Mouse (Mus musculus) limb, embryonic 15.5 days (tissue): ENCODE measurements around the gene Slc44a4. TPM values are rescaled to one million over a fixed set of nuclear protein-coding genes. Genes with fewer than 3 reads are reported as not detected.
"Not testable (repeated sequence)": the region's sequence is repeated elsewhere in the genome, so short reads cannot be mapped to it uniquely, and the experiment has no call there.

Experiments
- ATAC-seq: fragments of 200-750 bp; cut with Nextera tagmentation; 2 replicates; pipeline ENCODE4 v1.8.0; 2017; ENCODE audit warnings: low read depth, moderate TSS enrichment; ENCODE audit not compliant: insufficient number of reproducible peaks, low FRiP score, low TSS enrichment
- H3K27ac ChIP-seq: fragments of 300-500 bp; sonication (generic); 2 replicates; pipeline ENCODE4 v1.5.1; 2015; ENCODE audit warnings: moderate library complexity, mild to moderate bottlenecking, inconsistent platforms
- H3K27me3 ChIP-seq: fragments of 300-500 bp; sonication (generic); 2 replicates; pipeline ENCODE4 v1.6.1; 2015; ENCODE audit warnings: inconsistent platforms
- H3K36me3 ChIP-seq: fragments of 300-500 bp; sonication (generic); 2 replicates; pipeline ENCODE4 v1.6.1; 2015; ENCODE audit warnings: inconsistent platforms
- H3K4me1 ChIP-seq: fragments of 300-500 bp; sonication (generic); 2 replicates; pipeline ENCODE4 v1.6.1; 2015; ENCODE audit warnings: inconsistent platforms
- H3K4me2 ChIP-seq: fragments of 300-500 bp; sonication (generic); 2 replicates; pipeline ENCODE4 v1.6.1; 2015; ENCODE audit warnings: mild to moderate bottlenecking, inconsistent platforms
- H3K4me3 ChIP-seq: fragments of 300-500 bp; sonication (generic); 2 replicates; pipeline ENCODE4 v1.5.1; 2015; ENCODE audit warnings: mild to moderate bottlenecking, inconsistent platforms
- H3K9ac ChIP-seq: fragments of 300-500 bp; sonication (generic); 2 replicates; pipeline ENCODE4 v1.6.1; 2015; ENCODE audit warnings: inconsistent platforms
- H3K9me3 ChIP-seq: fragments of 300-500 bp; sonication (generic); 2 replicates; pipeline ENCODE4 v1.6.1; 2016; ENCODE audit warnings: inconsistent platforms
- WGBS: fragments of 180-500 bp; shearing (Covaris S2); methylation state at CpG from one replicate; pipeline ENCODE4 v1.1.7; 2015; 5-methylcytosine and 5-hydroxymethylcytosine counted together
- polyA plus RNA-seq: library from polyadenylated mRNA; unstranded; fragments of >200 nt; fragmentation: Nextera tagmentation; extraction: Ambion mirVana; gene quantifications from 2 replicates; pipeline ENCODE4 v1.2.1, GENCODE M21; 2015

Gene Slc44a4
- polyA plus RNA-seq, 1 experiment from 2014 or later: 0.17 TPM

DNA sequence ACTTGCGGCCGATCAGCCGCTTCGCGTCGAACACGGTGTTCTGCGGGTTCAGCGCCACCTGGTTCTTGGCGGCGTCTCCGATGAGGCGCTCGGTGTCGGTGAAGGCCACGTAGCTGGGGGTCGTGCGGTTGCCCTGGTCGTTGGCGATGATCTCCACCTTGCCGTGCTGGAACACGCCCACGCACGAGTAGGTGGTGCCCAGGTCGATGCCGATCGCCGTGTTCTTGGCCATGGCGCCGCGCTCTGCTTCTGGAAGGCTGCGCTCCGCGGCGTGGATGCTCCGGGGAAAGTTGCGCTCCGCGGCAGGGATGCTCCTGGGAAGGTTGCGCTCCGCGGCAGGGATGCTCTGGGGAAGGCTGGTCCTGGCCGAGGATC, 57.4 kb downstream of the Slc44a4 start:
- H3K4me1 ChIP-seq, H3K36me3 ChIP-seq, H3K9me3 ChIP-seq, H3K9ac ChIP-seq, H3K27ac ChIP-seq: not testable (repeated sequence)
- ATAC-seq: peak; percentile 16; the same call in 1 of the 2 replicates
- WGBS: 2% methylated on average over 24 of the region's 43 CpGs
- Histone ChIP-seq H3K27me3 (peaks cover 26% of the 10 kb centered on the region), H3K4me2 (peak overlapping the region; percentile 78), H3K4me3 (peak overlapping the region; percentile 43)

GRCm38 (mm10) chr17:34972069-34972749, 57.9 kb downstream of the Slc44a4 start, which contains the start of the genes Hspa1a and Hspa1l:
Gene Hspa1a, minus strand, starts transcription at chr17:34972156.
Gene Hspa1l, plus strand, starts transcription at chr17:34972703.
- Histone ChIP-seq H3K4me3 (peak within 1 kb of the TSS; percentile 43), H3K27ac (peak within 1 kb of the TSS; percentile 27; the same call in 1 of the 2 replicates), H3K27me3 (peaks cover 26% of the 10 kb centered on the region), H3K4me2 (peak within 1 kb of the TSS; percentile 78)
- peak; percentile 92 for ATAC-seq
- not testable (repeated sequence) for H3K9ac ChIP-seq, H3K9me3 ChIP-seq, H3K4me1 ChIP-seq, H3K36me3 ChIP-seq
- under 1% methylated on average over 33 of the region's 33 CpGs for WGBS

DNA sequence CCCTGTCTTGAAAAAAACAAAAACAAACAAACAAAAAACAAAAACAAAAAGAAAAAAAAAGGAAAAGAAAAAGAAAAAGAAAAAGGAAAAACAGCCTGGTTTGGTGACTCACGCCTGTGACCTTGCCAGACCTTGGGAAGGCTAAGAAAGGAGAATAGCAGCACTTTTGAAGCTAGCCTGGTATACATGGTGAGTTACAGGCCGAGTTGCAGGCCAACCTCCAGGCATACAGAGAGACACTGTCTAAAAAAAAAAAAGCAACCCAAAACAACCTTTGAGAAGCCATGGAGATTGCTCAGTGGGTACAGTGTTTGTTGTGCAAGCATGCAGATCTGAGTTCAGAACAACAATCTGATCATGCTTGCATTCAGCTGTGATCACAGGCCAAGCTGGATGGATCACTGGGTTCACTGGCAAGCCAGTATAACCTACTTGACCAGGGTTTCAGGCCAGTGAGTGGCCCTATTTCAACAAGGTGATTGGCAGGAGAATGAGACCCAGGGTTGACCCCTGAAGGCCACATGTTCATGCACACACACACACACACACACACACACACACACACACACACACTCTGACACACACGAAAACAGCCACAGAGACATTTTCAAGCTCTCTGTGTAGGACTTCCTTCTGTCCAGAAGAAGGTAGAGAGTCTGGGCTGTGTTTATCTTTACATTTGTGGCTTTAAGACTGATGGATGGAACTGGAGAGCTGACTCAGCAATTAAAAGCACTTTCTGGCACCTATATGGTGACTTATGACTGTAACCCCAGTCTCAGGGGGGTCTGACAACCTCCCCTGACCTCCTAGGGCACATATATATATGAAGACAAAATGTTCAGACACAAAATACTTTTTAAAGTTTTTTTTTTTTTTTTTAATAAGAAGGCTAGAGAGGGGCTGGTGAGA, 61.6 kb downstream of the Slc44a4 start:
- H3K27ac ChIP-seq: no peak overlapping the region
- no peak overlapping the region for H3K9ac ChIP-seq
- H3K4me3 ChIP-seq: no peak overlapping the region
- H3K27me3 ChIP-seq: no peaks in the 10 kb centered on the region
- H3K4me1 ChIP-seq: peaks cover 11% of the 10 kb centered on the region
- no peaks in the 10 kb centered on the region for H3K36me3 ChIP-seq
- 83% methylated on average over 3 of the region's 3 CpGs for WGBS
- no peak for ATAC-seq
- no peak overlapping the region for H3K4me2 ChIP-seq
- no peaks in the 10 kb centered on the region for H3K9me3 ChIP-seq

DNA sequence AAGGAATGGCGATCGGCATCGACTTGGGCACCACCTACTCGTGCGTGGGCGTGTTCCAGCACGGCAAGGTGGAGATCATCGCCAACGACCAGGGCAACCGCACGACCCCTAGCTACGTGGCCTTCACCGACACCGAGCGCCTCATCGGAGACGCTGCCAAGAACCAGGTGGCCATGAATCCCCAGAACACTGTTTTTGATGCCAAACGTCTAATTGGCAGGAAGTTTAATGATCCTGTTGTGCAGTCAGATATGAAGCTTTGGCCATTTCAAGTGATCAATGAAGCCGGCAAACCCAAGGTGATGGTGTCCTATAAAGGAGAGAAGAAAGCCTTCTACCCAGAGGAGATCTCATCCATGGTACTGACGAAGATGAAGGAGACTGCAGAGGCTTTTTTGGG, 62.7 kb downstream of the Slc44a4 start:
- H3K27me3 ChIP-seq: no peaks in the 10 kb centered on the region
- no peak overlapping the region for H3K4me3 ChIP-seq
- WGBS: 91% methylated on average over 20 of the region's 20 CpGs
- no peak overlapping the region for H3K9ac ChIP-seq
- no peaks in the 10 kb centered on the region for H3K9me3 ChIP-seq
- no peak overlapping the region for H3K27ac ChIP-seq
- no peaks in the 10 kb centered on the region for H3K36me3 ChIP-seq
- no peak overlapping the region for H3K4me2 ChIP-seq
- no peak for ATAC-seq
- peaks cover 14% of the 10 kb centered on the region for H3K4me1 ChIP-seq

DNA sequence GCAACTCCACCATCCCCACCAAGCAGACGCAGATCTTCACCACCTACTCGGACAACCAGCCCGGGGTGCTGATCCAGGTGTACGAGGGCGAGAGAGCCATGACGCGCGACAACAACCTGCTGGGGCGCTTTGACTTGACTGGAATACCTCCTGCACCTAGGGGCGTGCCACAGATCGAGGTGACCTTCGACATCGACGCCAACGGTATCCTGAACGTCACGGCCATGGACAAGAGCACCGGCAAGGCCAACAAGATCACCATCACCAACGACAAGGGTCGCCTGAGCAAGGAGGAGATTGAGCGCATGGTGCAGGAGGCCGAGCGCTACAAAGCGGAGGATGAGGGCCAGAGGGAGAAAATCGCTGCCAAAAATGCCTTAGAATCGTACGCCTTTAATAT, 64.0 kb downstream of the Slc44a4 start:
- Histone ChIP-seq H3K4me1 (peaks cover 18% of the 10 kb centered on the region), H3K36me3 (no peaks in the 10 kb centered on the region), H3K4me2 (no peak overlapping the region), H3K9ac (no peak overlapping the region), H3K9me3 (no peaks in the 10 kb centered on the region), H3K4me3 (no peak overlapping the region), H3K27me3 (no peaks in the 10 kb centered on the region), H3K27ac (no peak overlapping the region)
- ATAC-seq: no peak
- WGBS: 85% methylated on average over 27 of the region's 27 CpGs

DNA sequence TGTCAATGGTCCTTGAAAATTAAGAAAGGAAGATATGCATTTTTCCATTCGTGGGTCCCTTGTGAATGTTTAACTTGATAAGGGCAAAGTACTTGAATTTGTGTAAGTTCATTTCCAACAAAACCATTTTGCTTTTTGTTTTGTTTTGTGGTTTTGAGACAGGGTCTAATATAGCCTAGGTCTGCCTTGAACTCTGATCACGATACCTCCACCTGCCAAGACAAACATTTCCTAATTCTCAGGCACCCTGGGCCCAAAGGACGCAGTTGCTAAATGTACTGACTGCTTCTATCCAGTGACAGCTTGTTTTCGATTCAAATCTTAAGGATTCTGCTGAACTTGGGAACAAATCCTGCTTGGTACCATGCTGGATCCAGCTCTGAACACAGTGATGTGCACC, 65.4 kb downstream of the Slc44a4 start:
- H3K9ac ChIP-seq: no peak overlapping the region
- 90% methylated on average over 4 of the region's 4 CpGs for WGBS

More for the DNA sequence above, 65.4 kb downstream of the Slc44a4 start:
- Histone ChIP-seq H3K27ac (no peak overlapping the region), H3K4me3 (no peak overlapping the region), H3K36me3 (no peaks in the 10 kb centered on the region), H3K4me2 (no peak overlapping the region), H3K4me1 (peaks cover 21% of the 10 kb centered on the region), H3K9me3 (no peaks in the 10 kb centered on the region), H3K27me3 (no peaks in the 10 kb centered on the region)
- no peak for ATAC-seq

Other genes starting within 250 kb of the Slc44a4 start
- 1.9 and 4.2 TPM in 2 replicates for gene Tnxb, start 243.9 kb upstream of the Slc44a4 start, polyA plus RNA-seq
- gene C4b, start 170.6 kb upstream of the Slc44a4 start, polyA plus RNA-seq: 1.5 and 3.3 TPM in 2 replicates
- 0.12 and 0.25 TPM in 2 replicates for gene Cyp21a1, start 109.9 kb upstream of the Slc44a4 start, polyA plus RNA-seq
- 26.1 and 29.3 TPM in 2 replicates for gene Stk19, start 77.5 kb upstream of the Slc44a4 start, polyA plus RNA-seq
- gene Dxo, start 77.4 kb upstream of the Slc44a4 start, polyA plus RNA-seq: 62.1 and 65.8 TPM in 2 replicates
- 47.2 and 47.4 TPM in 2 replicates for gene Skiv2l, start 64.3 kb upstream of the Slc44a4 start, polyA plus RNA-seq
- gene Nelfe, start 64.1 kb upstream of the Slc44a4 start, polyA plus RNA-seq: 90.1 and 96.4 TPM in 2 replicates
- gene Cfb, start 51.9 kb upstream of the Slc44a4 start, polyA plus RNA-seq: 2.8 and 3.6 TPM in 2 replicates
- gene Zbtb12, start 35.0 kb upstream of the Slc44a4 start, polyA plus RNA-seq: 1.7 and 2.8 TPM in 2 replicates
- gene Gm20547, start 32.4 kb upstream of the Slc44a4 start, polyA plus RNA-seq: not detected in 2 replicates
- 4.6 and 5.2 TPM in 2 replicates for gene C2, start 16.2 kb upstream of the Slc44a4 start, polyA plus RNA-seq
- 64.6 and 78.1 TPM in 2 replicates for gene Ehmt2, start 16.0 kb upstream of the Slc44a4 start, polyA plus RNA-seq
- 20.1 and 20.5 TPM in 2 replicates for gene Neu1, start 16.8 kb downstream of the Slc44a4 start, polyA plus RNA-seq
- gene Hspa1b, start 44.8 kb downstream of the Slc44a4 start, polyA plus RNA-seq: 3.3 and 3.6 TPM in 2 replicates
- gene Gm20481, start 55.4 kb downstream of the Slc44a4 start, polyA plus RNA-seq: not detected in 2 replicates
- 31.7 and 32.0 TPM in 2 replicates for gene Hspa1a, start 57.7 kb downstream of the Slc44a4 start, polyA plus RNA-seq
- gene Hspa1l, start 58.2 kb downstream of the Slc44a4 start, polyA plus RNA-seq: 0.46 and 0.65 TPM in 2 replicates
- gene Lsm2, start 67.4 kb downstream of the Slc44a4 start, polyA plus RNA-seq: 143 and 159 TPM in 2 replicates
- gene Vars, start 86.5 kb downstream of the Slc44a4 start, polyA plus RNA-seq: 94.4 and 95.1 TPM in 2 replicates
- gene Vwa7, start 102.1 kb downstream of the Slc44a4 start, polyA plus RNA-seq: 0.18 and 0.20 TPM in 2 replicates
- 8.9 and 9.4 TPM in 2 replicates for gene Sapcd1, start 113.5 kb downstream of the Slc44a4 start, polyA plus RNA-seq
- 3.0 and 3.5 TPM in 2 replicates for gene Msh5, start 132.3 kb downstream of the Slc44a4 start, polyA plus RNA-seq
- gene Clic1, start 135.5 kb downstream of the Slc44a4 start, polyA plus RNA-seq: 351 and 363 TPM in 2 replicates
- 321 and 336 TPM in 2 replicates for gene Ddah2, start 144.6 kb downstream of the Slc44a4 start, polyA plus RNA-seq
- 181 and 203 TPM in 2 replicates for gene Ly6g6c, start 150.9 kb downstream of the Slc44a4 start, polyA plus RNA-seq
- gene Mpig6b, start 151.7 kb downstream of the Slc44a4 start, polyA plus RNA-seq: 1.0 and 1.4 TPM in 2 replicates
- 50.6 and 53.7 TPM in 2 replicates for gene Ly6g6e, start 162.4 kb downstream of the Slc44a4 start, polyA plus RNA-seq
- 1.1 and 2.4 TPM in 2 replicates for gene Ly6g6d, start 163.6 kb downstream of the Slc44a4 start, polyA plus RNA-seq
- gene Ly6g6f, start 171.1 kb downstream of the Slc44a4 start, polyA plus RNA-seq: 0.13 and 0.20 TPM in 2 replicates
- gene Abhd16a, start 174.8 kb downstream of the Slc44a4 start, polyA plus RNA-seq: 101 and 112 TPM in 2 replicates
- not detected in 2 replicates for gene Ly6g5c, start 193.8 kb downstream of the Slc44a4 start, polyA plus RNA-seq
- 0.78 and 0.99 TPM in 2 replicates for gene Ly6g5b, start 201.0 kb downstream of the Slc44a4 start, polyA plus RNA-seq
- 16.8 and 17.4 TPM in 2 replicates for gene Gpank1, start 207.0 kb downstream of the Slc44a4 start, polyA plus RNA-seq
- gene Csnk2b, start 207.6 kb downstream of the Slc44a4 start, polyA plus RNA-seq: 293 and 297 TPM in 2 replicates
- 10.5 and 11.2 TPM in 2 replicates for gene D17H6S53E, start 211.9 kb downstream of the Slc44a4 start, polyA plus RNA-seq
- 0.52 and 2.0 TPM in 2 replicates for gene Apom, start 217.6 kb downstream of the Slc44a4 start, polyA plus RNA-seq
- 49.6 and 51.8 TPM in 2 replicates for gene Bag6, start 220.7 kb downstream of the Slc44a4 start, polyA plus RNA-seq